Mouse (Mus musculus) spleen, adult 2 months (tissue): ENCODE measurements around the gene 1700010I14Rik.

Experiments
- CTCF ChIP-seq: fragments of 200-500 bp; IDR thresholded peaks from 2 replicates; pipeline ENCODE4 v1.5.1; 2011; ENCODE audit warnings: mild to moderate bottlenecking, inconsistent platforms; ENCODE audit not compliant: insufficient read depth, insufficient read length, insufficient replicate concordance; ENCODE audit errors: extremely low read depth
- POLR2A ChIP-seq: fragments of 200-500 bp; IDR thresholded peaks from 2 replicates; pipeline ENCODE4 v1.6.1; 2011; ENCODE audit warnings: low read depth, low read length, inconsistent platforms

DNA sequence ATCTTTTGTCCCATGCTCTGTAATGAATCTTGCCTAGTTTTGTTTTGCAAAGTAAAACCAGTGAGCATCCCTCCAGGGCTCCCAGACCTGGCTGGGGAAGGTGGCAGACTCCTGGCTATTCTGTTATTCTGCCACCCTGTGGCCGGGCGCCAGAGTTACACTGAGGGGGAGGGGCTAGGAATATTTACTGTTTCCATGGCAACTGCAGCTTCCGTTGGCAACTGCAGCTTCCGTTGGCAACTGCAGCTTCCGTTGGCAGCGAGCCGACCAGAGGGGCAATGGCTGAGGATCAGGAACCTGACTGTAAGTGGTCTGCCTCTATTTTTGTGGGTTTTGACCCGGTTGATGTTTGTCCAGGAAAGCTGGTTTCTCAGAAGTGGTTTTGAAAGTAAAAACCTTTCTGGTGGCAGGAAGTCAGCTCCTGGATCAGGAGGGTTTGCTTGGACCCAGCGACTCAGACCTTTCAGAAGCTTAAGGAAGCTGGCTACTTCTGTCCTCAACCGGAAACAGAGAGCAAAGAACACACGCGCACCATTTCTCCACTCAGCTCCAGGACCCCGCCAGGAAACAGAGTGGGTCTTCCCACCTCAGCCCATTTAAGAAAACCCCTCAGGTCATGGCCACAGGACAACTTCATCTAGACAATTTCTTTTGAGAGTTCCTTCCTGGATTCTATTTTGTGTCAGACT, at the start of gene 1700010I14Rik:
- TF ChIP-seq CTCF: peak; percentile 60; the same call in 1 of the 2 replicates
- TF ChIP-seq POLR2A: no peak
